Mouse (Mus musculus) embryo, embryonic 11 days (tissue): ENCODE measurements at regions not wholly inside any gene's neighbourhood (a gene's known extent, or its start where the extent isn't known, plus 50 kb on each side); places are given as distances from the start of the nearest gene placed in this dataset.

Experiments
- DNase-seq: peaks from one replicate; pipeline ENCODE4 v3.0.0-alpha.2; 2015

GRCm38 (mm10) chr1:137631546-137631945, 544.0 kb downstream of the Ptprc start:
- DNase-seq, result no peak

- DNase-seq, result no peak
Observed at GRCm38 (mm10) chr1:137620672-137621071, 554.8 kb downstream of the Ptprc start.

GRCm38 (mm10) chr1:137618231-137618630, 557.3 kb downstream of the Ptprc start:
- no peak for DNase-seq

GRCm38 (mm10) chr1:137617513-137617912, 558.0 kb downstream of the Ptprc start:
- DNase-seq, result no peak

GRCm38 (mm10) chr1:137606716-137607115, 568.8 kb downstream of the Ptprc start:
- DNase-seq, result no peak

GRCm38 (mm10) chr1:137605890-137606663, 569.4 kb downstream of the Ptprc start:
- peak; percentile 45 for DNase-seq

- DNase-seq, result no peak
Observed at GRCm38 (mm10) chr1:137593732-137594131, 581.8 kb downstream of the Ptprc start.

GRCm38 (mm10) chr1:137591891-137592290, 583.6 kb downstream of the Ptprc start:
- DNase-seq, result no peak

GRCm38 (mm10) chr1:137591295-137591694, 584.2 kb downstream of the Ptprc start:
- DNase-seq, result peak; percentile 32

- no peak for DNase-seq
Observed at GRCm38 (mm10) chr1:137588304-137589300, 586.9 kb downstream of the Ptprc start.

GRCm38 (mm10) chr1:137587481-137588228, 587.9 kb downstream of the Ptprc start:
- DNase-seq, result no peak

- no peak for DNase-seq
Observed at GRCm38 (mm10) chr1:137584696-137585095, 590.8 kb downstream of the Ptprc start.

GRCm38 (mm10) chr1:137584104-137584675, 591.3 kb downstream of the Ptprc start:
- DNase-seq, result no peak

GRCm38 (mm10) chr1:137577639-137578038, 597.9 kb downstream of the Ptprc start:
- DNase-seq, result no peak

GRCm38 (mm10) chr1:137576174-137576573, 599.3 kb downstream of the Ptprc start:
- DNase-seq, result no peak

GRCm38 (mm10) chr1:137575380-137575779, 600.1 kb downstream of the Ptprc start:
- DNase-seq, result no peak

- DNase-seq, result no peak
Observed at GRCm38 (mm10) chr1:137571905-137572865, 603.3 kb downstream of the Ptprc start.

- DNase-seq, result no peak
Observed at GRCm38 (mm10) chr1:137571190-137571904, 604.2 kb downstream of the Ptprc start.

GRCm38 (mm10) chr1:137567526-137567925, 607.3 kb upstream of the Nr5a2 start:
- DNase-seq, result no peak

GRCm38 (mm10) chr1:137565573-137566048, 605.4 kb upstream of the Nr5a2 start:
- no peak for DNase-seq
